Mouse (Mus musculus): ENCODE measurements around the gene Sstr5. TPM values are rescaled to one million over a fixed set of nuclear protein-coding genes. Genes with fewer than 3 reads are reported as not detected.

Sstr5 gene
- polyA plus RNA-seq, 1 experiment from 2014 or later: 1.0 TPM

- no peak for ATAC-seq
- 48% methylated on average over 5 of the region's 5 CpGs for WGBS
- no peak overlapping the region for H3K9ac ChIP-seq (ENCODE audit: low read depth, low read length)
- H3K4me1 ChIP-seq (ENCODE audit: control insufficient read depth, insufficient read depth, low read depth, low read length): peaks cover 4% of the 10 kb centered on the region
- H3K4me2 ChIP-seq (ENCODE audit: low read length): no peak overlapping the region
- no peaks in the 10 kb centered on the region for H3K36me3 ChIP-seq (ENCODE audit: control insufficient read depth, insufficient read depth, low read length)
- no peaks in the 10 kb centered on the region for H3K27me3 ChIP-seq (replicated peaks; ENCODE audit: control insufficient read depth, insufficient read depth, low read length)
- no peak overlapping the region for H3K27ac ChIP-seq (ENCODE audit: low read depth, low read length)
- H3K4me3 ChIP-seq (ENCODE audit: low read length): no peak overlapping the region
- H3K9me3 ChIP-seq (ENCODE audit: control insufficient read depth, low read length): no peaks in the 10 kb centered on the region
Observed at GRCm38 (mm10) chr17:25516315-25516714, 19.2 kb upstream of the Sstr5 start.

- Histone ChIP-seq H3K4me3 (ENCODE audit: low read length) (no peak overlapping the region), H3K9ac (ENCODE audit: low read depth, low read length) (no peak overlapping the region), H3K9me3 (ENCODE audit: control insufficient read depth, low read length) (no peaks in the 10 kb centered on the region), H3K4me1 (ENCODE audit: control insufficient read depth, insufficient read depth, low read depth, low read length) (peaks cover 3% of the 10 kb centered on the region; the same call in 1 of the 2 replicates), H3K27ac (ENCODE audit: low read depth, low read length) (no peak overlapping the region), H3K4me2 (ENCODE audit: low read length) (no peak overlapping the region), H3K36me3 (ENCODE audit: control insufficient read depth, insufficient read depth, low read length) (no peaks in the 10 kb centered on the region), H3K27me3 (replicated peaks; ENCODE audit: control insufficient read depth, insufficient read depth, low read length) (no peaks in the 10 kb centered on the region)
- no peak for ATAC-seq
- 87% methylated on average over 2 of the region's 2 CpGs for WGBS
Observed at GRCm38 (mm10) chr17:25514055-25514454, 17.0 kb upstream of the Sstr5 start.

GRCm38 (mm10) chr17:25511876-25512275, 14.8 kb upstream of the Sstr5 start:
- Histone ChIP-seq H3K36me3 (ENCODE audit: control insufficient read depth, insufficient read depth, low read length) (no peaks in the 10 kb centered on the region), H3K4me1 (ENCODE audit: control insufficient read depth, insufficient read depth, low read depth, low read length) (0 out of 2 replicates have a peak, but pooled peaks cover 3% of the 10 kb centered on the region), H3K9me3 (ENCODE audit: control insufficient read depth, low read length) (no peaks in the 10 kb centered on the region), H3K4me3 (ENCODE audit: low read length) (no peak overlapping the region), H3K4me2 (ENCODE audit: low read length) (no peak overlapping the region), H3K27me3 (replicated peaks; ENCODE audit: control insufficient read depth, insufficient read depth, low read length) (no peaks in the 10 kb centered on the region), H3K27ac (ENCODE audit: low read depth, low read length) (no peak overlapping the region), H3K9ac (ENCODE audit: low read depth, low read length) (no peak overlapping the region)
- 85% methylated on average over 3 of the region's 3 CpGs for WGBS
- no peak for ATAC-seq

DNA sequence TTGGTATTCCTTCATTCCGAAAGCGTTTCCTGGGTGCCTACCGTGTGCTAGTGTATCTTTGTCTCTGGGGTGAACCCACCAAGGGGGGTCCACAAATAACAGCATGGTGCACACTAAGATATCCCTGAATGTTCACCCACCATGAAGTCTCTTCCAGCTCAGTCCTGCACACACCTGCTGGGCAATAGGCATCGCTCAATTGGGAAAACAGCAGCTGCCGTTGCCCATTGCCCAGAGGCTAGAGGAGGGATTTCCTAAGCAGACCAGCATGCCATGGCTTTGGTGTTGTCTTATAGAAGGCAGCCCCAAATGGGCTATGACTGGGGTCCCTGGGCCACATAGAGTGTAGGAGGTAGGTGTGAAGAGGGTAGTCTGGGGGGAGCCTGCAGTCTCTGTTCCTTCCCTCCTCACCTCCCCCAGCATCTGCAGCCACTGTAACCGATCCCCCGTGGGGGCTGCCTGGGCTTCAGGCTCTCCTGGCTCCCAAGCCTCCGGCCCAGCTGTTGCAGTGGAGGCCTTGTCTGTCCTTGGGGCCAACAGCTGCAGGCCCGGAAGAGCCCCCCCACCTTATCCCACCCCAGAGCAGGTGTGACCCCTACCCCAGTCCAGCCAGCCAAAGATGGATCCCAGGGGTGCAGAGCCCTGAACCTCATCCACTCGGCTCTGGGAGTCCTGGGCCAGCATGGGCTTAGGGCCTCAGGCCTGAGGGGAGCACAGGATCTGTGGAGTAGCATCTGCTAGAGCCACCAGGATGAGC, 13.2 kb upstream of the Sstr5 start:
- no peak for ATAC-seq
- H3K4me3 ChIP-seq (ENCODE audit: low read length): no peak overlapping the region
- H3K36me3 ChIP-seq (ENCODE audit: control insufficient read depth, insufficient read depth, low read length): no peaks in the 10 kb centered on the region
- no peak overlapping the region for H3K9ac ChIP-seq (ENCODE audit: low read depth, low read length)
- H3K9me3 ChIP-seq (ENCODE audit: control insufficient read depth, low read length): no peaks in the 10 kb centered on the region
- 0 out of 2 replicates have a peak, but pooled peaks cover 3% of the 10 kb centered on the region for H3K4me1 ChIP-seq (ENCODE audit: control insufficient read depth, insufficient read depth, low read depth, low read length)
- 76% methylated on average over 10 of the region's 10 CpGs for WGBS
- H3K27ac ChIP-seq (ENCODE audit: low read depth, low read length): no peak overlapping the region
- no peak overlapping the region for H3K4me2 ChIP-seq (ENCODE audit: low read length)
- H3K27me3 ChIP-seq (replicated peaks; ENCODE audit: control insufficient read depth, insufficient read depth, low read length): no peaks in the 10 kb centered on the region

DNA sequence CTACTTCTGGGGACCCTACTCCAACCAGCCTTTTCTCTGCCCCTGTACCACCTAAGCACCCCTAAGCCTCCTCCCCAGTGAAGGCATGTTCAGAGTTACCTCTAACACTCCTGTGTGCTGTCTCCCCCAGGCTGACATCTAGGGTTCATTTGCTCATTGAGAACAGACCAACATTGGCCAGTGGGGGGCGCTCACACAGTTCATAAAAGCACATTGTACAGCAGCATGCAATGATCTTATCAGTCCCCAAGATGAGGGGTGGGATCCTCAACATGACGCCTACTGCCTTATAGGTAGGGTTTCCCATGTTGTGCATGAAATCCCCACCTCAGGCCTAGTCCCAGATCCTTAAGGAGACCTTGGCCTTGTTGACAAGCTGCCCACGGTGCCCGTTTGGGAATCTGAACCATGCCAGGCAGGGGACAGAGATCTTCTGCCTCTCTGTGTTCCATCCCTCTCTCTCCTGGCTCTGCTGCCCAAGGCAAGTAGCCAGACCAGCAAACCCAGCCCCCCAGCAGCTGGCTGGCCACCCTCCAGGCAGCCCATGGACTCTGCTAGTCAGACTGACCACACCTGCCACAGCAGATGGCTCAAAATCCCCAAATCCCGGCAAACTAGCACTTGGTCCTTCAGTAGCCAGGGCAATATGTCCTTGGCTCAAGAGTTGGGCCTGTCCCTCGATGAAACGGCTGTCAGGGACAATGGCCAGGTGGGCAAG, 11.9 kb upstream of the Sstr5 start:
- Histone ChIP-seq H3K27ac (ENCODE audit: low read depth, low read length) (no peak overlapping the region), H3K4me3 (ENCODE audit: low read length) (no peak overlapping the region), H3K27me3 (replicated peaks; ENCODE audit: control insufficient read depth, insufficient read depth, low read length) (no peaks in the 10 kb centered on the region), H3K4me1 (ENCODE audit: control insufficient read depth, insufficient read depth, low read depth, low read length) (0 out of 2 replicates have a peak, but pooled peaks cover 3% of the 10 kb centered on the region), H3K9ac (ENCODE audit: low read depth, low read length) (no peak overlapping the region), H3K4me2 (ENCODE audit: low read length) (no peak overlapping the region), H3K9me3 (ENCODE audit: control insufficient read depth, low read length) (no peaks in the 10 kb centered on the region), H3K36me3 (ENCODE audit: control insufficient read depth, insufficient read depth, low read length) (no peaks in the 10 kb centered on the region)
- 45% methylated on average over 7 of the region's 7 CpGs for WGBS
- ATAC-seq: peak; percentile 71

DNA sequence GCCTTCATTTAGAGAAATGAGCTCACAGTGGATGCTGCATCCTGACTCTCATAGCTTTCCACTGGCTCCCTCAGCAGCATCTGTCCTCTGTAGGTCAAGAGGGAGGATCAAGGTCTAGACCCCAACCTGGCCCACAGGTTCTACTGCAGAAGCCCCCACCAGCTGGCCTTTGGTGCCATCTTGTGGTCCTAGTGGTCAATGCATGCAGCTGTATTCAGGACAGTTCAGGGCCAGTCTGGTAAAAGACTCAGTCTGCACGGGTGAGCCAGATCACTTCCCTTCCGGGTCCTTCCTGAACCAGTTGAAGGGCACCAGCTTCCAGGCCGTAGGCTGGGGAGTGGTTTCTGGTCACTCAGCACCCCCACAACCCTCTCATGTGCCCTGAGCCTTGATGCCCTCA, 10.7 kb upstream of the Sstr5 start:
- peak; percentile 64 for ATAC-seq

DNA sequence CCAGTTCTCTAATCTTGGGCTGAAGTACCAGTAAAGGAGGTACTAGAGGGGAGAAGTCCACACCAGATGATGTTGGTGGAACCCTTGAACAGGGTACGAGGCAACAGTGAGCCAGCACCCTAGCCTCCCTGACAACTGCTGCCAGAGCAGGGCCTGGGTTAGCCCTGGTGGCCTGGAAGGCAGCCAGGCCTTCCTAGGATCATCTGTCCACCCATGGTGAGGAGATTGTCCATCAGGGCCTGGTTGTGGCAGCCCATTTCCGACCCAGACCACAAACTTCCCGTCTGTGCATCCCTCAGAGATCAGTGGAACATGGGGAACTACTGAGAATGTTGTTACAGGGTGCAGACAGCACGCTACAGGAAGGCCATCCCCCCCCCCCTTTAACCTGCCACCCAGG, 5.5 kb upstream of the Sstr5 start:
- WGBS: 77% methylated on average over 4 of the region's 4 CpGs
- Histone ChIP-seq H3K27ac (ENCODE audit: low read depth, low read length) (no peak overlapping the region), H3K36me3 (ENCODE audit: control insufficient read depth, insufficient read depth, low read length) (no peaks in the 10 kb centered on the region), H3K4me3 (ENCODE audit: low read length) (no peak overlapping the region), H3K9me3 (ENCODE audit: control insufficient read depth, low read length) (no peaks in the 10 kb centered on the region), H3K4me1 (ENCODE audit: control insufficient read depth, insufficient read depth, low read depth, low read length) (no peaks in the 10 kb centered on the region), H3K27me3 (replicated peaks; ENCODE audit: control insufficient read depth, insufficient read depth, low read length) (0 out of 2 replicates have a peak, but pooled peaks cover 5% of the 10 kb centered on the region), H3K4me2 (ENCODE audit: low read length) (no peak overlapping the region), H3K9ac (ENCODE audit: low read depth, low read length) (no peak overlapping the region)
- no peak for ATAC-seq

More for the DNA sequence above, 10.7 kb upstream of the Sstr5 start:
- Histone ChIP-seq H3K27ac (ENCODE audit: low read depth, low read length) (no peak overlapping the region), H3K4me2 (ENCODE audit: low read length) (no peak overlapping the region), H3K9me3 (ENCODE audit: control insufficient read depth, low read length) (no peaks in the 10 kb centered on the region), H3K4me1 (ENCODE audit: control insufficient read depth, insufficient read depth, low read depth, low read length) (0 out of 2 replicates have a peak, but pooled peaks cover 3% of the 10 kb centered on the region), H3K36me3 (ENCODE audit: control insufficient read depth, insufficient read depth, low read length) (no peaks in the 10 kb centered on the region), H3K27me3 (replicated peaks; ENCODE audit: control insufficient read depth, insufficient read depth, low read length) (no peaks in the 10 kb centered on the region), H3K4me3 (ENCODE audit: low read length) (no peak overlapping the region), H3K9ac (ENCODE audit: low read depth, low read length) (no peak overlapping the region)
- WGBS: 24% methylated on average over 3 of the region's 3 CpGs

DNA sequence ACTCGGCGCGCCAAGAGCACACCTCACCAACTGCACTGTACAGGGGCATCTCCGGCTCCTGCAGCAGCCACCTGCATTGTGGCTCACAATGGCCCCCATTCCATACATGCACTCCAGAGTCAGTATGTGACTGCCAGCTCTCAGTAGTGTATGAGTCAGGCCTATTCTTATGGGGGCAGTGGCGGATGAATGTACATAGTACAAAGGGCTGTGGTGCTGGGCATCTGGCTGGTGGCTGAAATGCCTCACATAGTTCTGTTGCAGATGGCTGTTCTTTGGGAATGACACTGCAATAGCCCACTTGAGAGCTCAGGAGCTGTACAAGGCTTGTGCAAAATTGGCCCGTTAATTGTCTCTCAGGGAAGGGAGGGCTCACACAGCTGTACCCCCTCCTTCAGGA, 15.0 kb downstream of the Sstr5 start:
- no peak overlapping the region for H3K4me3 ChIP-seq (ENCODE audit: low read length)
- 79% methylated on average over 6 of the region's 6 CpGs for WGBS
- H3K9ac ChIP-seq (ENCODE audit: low read depth, low read length): no peak overlapping the region
- no peaks in the 10 kb centered on the region for H3K36me3 ChIP-seq (ENCODE audit: control insufficient read depth, insufficient read depth, low read length)
- 0 out of 2 replicates have a peak, but pooled peaks cover under 1% of the 10 kb centered on the region for H3K27me3 ChIP-seq (replicated peaks; ENCODE audit: control insufficient read depth, insufficient read depth, low read length)
- H3K27ac ChIP-seq (ENCODE audit: low read depth, low read length): no peak overlapping the region
- no peaks in the 10 kb centered on the region; the same call in 1 of the 2 replicates for H3K9me3 ChIP-seq (ENCODE audit: control insufficient read depth, low read length)
- no peak for ATAC-seq
- no peak overlapping the region for H3K4me2 ChIP-seq (ENCODE audit: low read length)
- no peaks in the 10 kb centered on the region for H3K4me1 ChIP-seq (ENCODE audit: control insufficient read depth, insufficient read depth, low read depth, low read length)

- ATAC-seq: no peak
- Histone ChIP-seq H3K27me3 (replicated peaks; ENCODE audit: control insufficient read depth, insufficient read depth, low read length) (0 out of 2 replicates have a peak, but pooled peaks cover 3% of the 10 kb centered on the region), H3K36me3 (ENCODE audit: control insufficient read depth, insufficient read depth, low read length) (no peaks in the 10 kb centered on the region), H3K4me1 (ENCODE audit: control insufficient read depth, insufficient read depth, low read depth, low read length) (peaks cover 3% of the 10 kb centered on the region; the same call in 1 of the 2 replicates), H3K9ac (ENCODE audit: low read depth, low read length) (no peak overlapping the region), H3K4me2 (ENCODE audit: low read length) (no peak overlapping the region), H3K27ac (ENCODE audit: low read depth, low read length) (no peak overlapping the region), H3K4me3 (ENCODE audit: low read length) (no peak overlapping the region), H3K9me3 (ENCODE audit: control insufficient read depth, low read length) (no peaks in the 10 kb centered on the region; the same call in 1 of the 2 replicates)
- 74% methylated on average over 4 of the region's 4 CpGs for WGBS
Observed at GRCm38 (mm10) chr17:25480820-25481219, 16.3 kb downstream of the Sstr5 start.
